Mouse (Mus musculus) liver, postnatal 0 days (tissue): ENCODE data around the gene Pde10a.

Source experiments
- CTCF ChIP-seq: sonication (generic); IDR thresholded peaks from 2 replicates; pipeline ENCODE4 v1.5.1; 2016; ENCODE audit warnings: antibody characterized with exemption, low read depth
- EP300 ChIP-seq: IDR thresholded peaks from 2 replicates; pipeline ENCODE4 v1.6.1; 2016; ENCODE audit warnings: antibody characterized with exemption, low read depth, mild to moderate bottlenecking

GRCm38 (mm10) chr17:8493461-8493860, 31.7 kb upstream of the Pde10a start:
- TF ChIP-seq EP300 (no peak), CTCF (no peak)
